Mouse (Mus musculus): ENCODE measurements around the gene Tmem251.

GRCm38 (mm10) chr12:102714116-102714515, 29.4 kb upstream of the Tmem251 start:
- TF ChIP-seq CTCF (IDR thresholded peaks at IDR 0.05; ENCODE audit: low read depth) (no peak), EP300 (IDR thresholded peaks at IDR 0.05; ENCODE audit: low read depth) (no peak)
